Mouse (Mus musculus): Measurements from ENCODE around the gene Frmd5. TPM values are rescaled to one million over a fixed set of nuclear protein-coding genes. Genes with fewer than 3 reads are reported as not detected.
A peak's percentile ranks its signal among the peaks of the same experiment; 100 is the strongest.

Gene Frmd5
- polyA plus RNA-seq, 1 experiment from 2014 or later: 3.8 TPM

GRCm38 (mm10) chr2:121594660-121595291 is 212.1 kb downstream of the Frmd5 start:
- Histone ChIP-seq H3K9me3 (replicated peaks; ENCODE audit: control insufficient read depth, low read length) (no peaks in the 10 kb centered on the region), H3K4me3 (replicated peaks; ENCODE audit: low read length) (no peak overlapping the region), H3K4me2 (ENCODE audit: low read depth, low read length) (peak overlapping the region; percentile 16; the same call in 1 of the 2 replicates), H3K36me3 (ENCODE audit: control insufficient read depth, insufficient read depth, low read length) (no peaks in the 10 kb centered on the region), H3K4me1 (ENCODE audit: control insufficient read depth, insufficient read depth, low read length) (peaks cover 16% of the 10 kb centered on the region), H3K27ac (ENCODE audit: low read length) (no peak overlapping the region), H3K9ac (ENCODE audit: low read length) (no peak overlapping the region), H3K27me3 (ENCODE audit: control insufficient read depth, insufficient read depth, low read length) (no peaks in the 10 kb centered on the region)
- peak; percentile 51; the same call in 1 of the 2 replicates for ATAC-seq (ENCODE audit: insufficient read depth, low FRiP score)
- WGBS: 18% methylated on average over 8 of the region's 8 CpGs

GRCm38 (mm10) chr2:121594131-121594530 is 212.8 kb downstream of the Frmd5 start:
- H3K9me3 ChIP-seq (replicated peaks; ENCODE audit: control insufficient read depth, low read length): no peaks in the 10 kb centered on the region
- H3K36me3 ChIP-seq (ENCODE audit: control insufficient read depth, insufficient read depth, low read length): no peaks in the 10 kb centered on the region
- WGBS: 38% methylated on average over 3 of the region's 3 CpGs
- no peak overlapping the region for H3K27ac ChIP-seq (ENCODE audit: low read length)
- no peak overlapping the region for H3K4me3 ChIP-seq (replicated peaks; ENCODE audit: low read length)
- no peak overlapping the region for H3K9ac ChIP-seq (ENCODE audit: low read length)
- H3K27me3 ChIP-seq (ENCODE audit: control insufficient read depth, insufficient read depth, low read length): no peaks in the 10 kb centered on the region
- no peak for ATAC-seq (ENCODE audit: insufficient read depth, low FRiP score)
- H3K4me1 ChIP-seq (ENCODE audit: control insufficient read depth, insufficient read depth, low read length): peaks cover 16% of the 10 kb centered on the region
- H3K4me2 ChIP-seq (ENCODE audit: low read depth, low read length): 0 out of 2 replicates have a peak overlapping the region, but pooled peaks have one; percentile 16

DNA sequence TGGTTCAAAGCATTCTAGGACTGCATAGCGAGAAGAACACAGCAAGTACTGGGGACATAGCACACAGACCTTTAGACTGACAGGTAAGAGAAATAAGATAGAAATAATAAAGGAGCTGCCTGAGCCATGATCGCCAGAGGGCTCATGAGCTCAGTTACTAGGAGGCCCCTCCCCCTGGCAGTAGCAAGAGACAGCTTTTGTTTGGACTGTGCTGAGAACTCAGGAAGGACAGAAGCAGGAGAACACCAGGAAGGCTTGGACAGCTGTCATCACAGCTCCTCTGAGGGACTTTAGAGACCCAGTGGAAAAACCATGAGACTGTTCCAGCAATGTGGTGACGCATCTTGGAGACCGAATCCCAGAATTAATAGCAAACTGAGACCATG is 218.6 kb downstream of the Frmd5 start:
- no peak overlapping the region for H3K4me2 ChIP-seq (ENCODE audit: low read depth, low read length)
- H3K27me3 ChIP-seq (ENCODE audit: control insufficient read depth, insufficient read depth, low read length): no peaks in the 10 kb centered on the region
- no peak for ATAC-seq (ENCODE audit: insufficient read depth, low FRiP score)
- H3K27ac ChIP-seq (ENCODE audit: low read length): no peak overlapping the region
- H3K4me3 ChIP-seq (replicated peaks; ENCODE audit: low read length): no peak overlapping the region
- peaks cover 16% of the 10 kb centered on the region for H3K4me1 ChIP-seq (ENCODE audit: control insufficient read depth, insufficient read depth, low read length)
- 42% methylated on average over 4 of the region's 4 CpGs for WGBS
- H3K36me3 ChIP-seq (ENCODE audit: control insufficient read depth, insufficient read depth, low read length): no peaks in the 10 kb centered on the region
- no peak overlapping the region for H3K9ac ChIP-seq (ENCODE audit: low read length)
- no peaks in the 10 kb centered on the region for H3K9me3 ChIP-seq (replicated peaks; ENCODE audit: control insufficient read depth, low read length)

- ATAC-seq (ENCODE audit: insufficient read depth, low FRiP score): no peak
- Histone ChIP-seq H3K27me3 (ENCODE audit: control insufficient read depth, insufficient read depth, low read length) (no peaks in the 10 kb centered on the region), H3K9ac (ENCODE audit: low read length) (no peak overlapping the region), H3K27ac (ENCODE audit: low read length) (no peak overlapping the region), H3K4me1 (ENCODE audit: control insufficient read depth, insufficient read depth, low read length) (peaks cover 20% of the 10 kb centered on the region), H3K9me3 (replicated peaks; ENCODE audit: control insufficient read depth, low read length) (no peaks in the 10 kb centered on the region), H3K4me2 (ENCODE audit: low read depth, low read length) (no peak overlapping the region), H3K4me3 (replicated peaks; ENCODE audit: low read length) (no peak overlapping the region), H3K36me3 (ENCODE audit: control insufficient read depth, insufficient read depth, low read length) (no peaks in the 10 kb centered on the region)
- 34% methylated on average over 12 of the region's 12 CpGs for WGBS
Observed at GRCm38 (mm10) chr2:121587523-121588308, 219.2 kb downstream of the Frmd5 start.

GRCm38 (mm10) chr2:121584705-121585104 is 222.2 kb downstream of the Frmd5 start:
- no peak for ATAC-seq (ENCODE audit: insufficient read depth, low FRiP score)
- WGBS: 50% methylated on average over 5 of the region's 5 CpGs
- Histone ChIP-seq H3K4me3 (replicated peaks; ENCODE audit: low read length) (no peak overlapping the region), H3K27me3 (ENCODE audit: control insufficient read depth, insufficient read depth, low read length) (no peaks in the 10 kb centered on the region), H3K9ac (ENCODE audit: low read length) (no peak overlapping the region), H3K36me3 (ENCODE audit: control insufficient read depth, insufficient read depth, low read length) (no peaks in the 10 kb centered on the region), H3K27ac (ENCODE audit: low read length) (no peak overlapping the region), H3K9me3 (replicated peaks; ENCODE audit: control insufficient read depth, low read length) (no peaks in the 10 kb centered on the region), H3K4me1 (ENCODE audit: control insufficient read depth, insufficient read depth, low read length) (peaks cover 20% of the 10 kb centered on the region), H3K4me2 (ENCODE audit: low read depth, low read length) (no peak overlapping the region)

GRCm38 (mm10) chr2:121583468-121584116 is 223.3 kb downstream of the Frmd5 start:
- no peak overlapping the region for H3K4me2 ChIP-seq (ENCODE audit: low read depth, low read length)
- peaks cover 19% of the 10 kb centered on the region for H3K4me1 ChIP-seq (ENCODE audit: control insufficient read depth, insufficient read depth, low read length)
- no peaks in the 10 kb centered on the region for H3K36me3 ChIP-seq (ENCODE audit: control insufficient read depth, insufficient read depth, low read length)
- no peaks in the 10 kb centered on the region for H3K9me3 ChIP-seq (replicated peaks; ENCODE audit: control insufficient read depth, low read length)
- H3K4me3 ChIP-seq (replicated peaks; ENCODE audit: low read length): no peak overlapping the region
- WGBS: 59% methylated on average over 13 of the region's 13 CpGs
- H3K9ac ChIP-seq (ENCODE audit: low read length): no peak overlapping the region
- no peak overlapping the region for H3K27ac ChIP-seq (ENCODE audit: low read length)
- ATAC-seq (ENCODE audit: insufficient read depth, low FRiP score): no peak
- no peaks in the 10 kb centered on the region for H3K27me3 ChIP-seq (ENCODE audit: control insufficient read depth, insufficient read depth, low read length)

DNA sequence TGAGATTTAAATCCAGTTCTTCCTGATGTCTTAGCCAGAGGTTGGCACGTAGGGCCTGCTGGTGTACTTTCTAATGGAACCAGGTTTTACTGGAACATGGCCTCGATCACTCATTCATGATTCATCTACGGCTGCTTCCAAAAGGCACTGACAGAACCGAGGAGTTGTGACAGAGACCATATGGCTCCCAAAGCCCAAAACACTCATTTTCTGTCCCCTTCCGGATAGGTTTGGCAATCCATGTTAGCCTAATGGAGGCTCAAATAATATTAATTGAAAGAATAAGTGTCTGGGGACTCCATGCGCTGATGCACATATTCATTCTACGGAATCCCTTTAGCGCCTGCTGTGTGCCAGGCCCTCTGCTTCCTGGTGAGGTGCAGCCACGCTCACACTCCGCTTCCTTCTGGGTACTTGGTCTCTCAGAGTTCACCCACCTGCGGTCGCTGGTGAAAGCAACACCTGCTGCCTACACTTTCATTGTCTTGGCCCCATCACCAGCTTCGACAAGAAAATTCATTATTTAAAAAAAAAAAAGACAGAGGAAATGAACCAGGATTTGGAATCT is 224.0 kb downstream of the Frmd5 start:
- WGBS: 72% methylated on average over 13 of the region's 13 CpGs
- Histone ChIP-seq H3K9ac (ENCODE audit: low read length) (no peak overlapping the region), H3K27ac (ENCODE audit: low read length) (no peak overlapping the region), H3K27me3 (ENCODE audit: control insufficient read depth, insufficient read depth, low read length) (no peaks in the 10 kb centered on the region), H3K9me3 (replicated peaks; ENCODE audit: control insufficient read depth, low read length) (no peaks in the 10 kb centered on the region), H3K4me2 (ENCODE audit: low read depth, low read length) (no peak overlapping the region), H3K4me3 (replicated peaks; ENCODE audit: low read length) (no peak overlapping the region), H3K36me3 (ENCODE audit: control insufficient read depth, insufficient read depth, low read length) (no peaks in the 10 kb centered on the region), H3K4me1 (ENCODE audit: control insufficient read depth, insufficient read depth, low read length) (peaks cover 12% of the 10 kb centered on the region)
- no peak for ATAC-seq (ENCODE audit: insufficient read depth, low FRiP score)

DNA sequence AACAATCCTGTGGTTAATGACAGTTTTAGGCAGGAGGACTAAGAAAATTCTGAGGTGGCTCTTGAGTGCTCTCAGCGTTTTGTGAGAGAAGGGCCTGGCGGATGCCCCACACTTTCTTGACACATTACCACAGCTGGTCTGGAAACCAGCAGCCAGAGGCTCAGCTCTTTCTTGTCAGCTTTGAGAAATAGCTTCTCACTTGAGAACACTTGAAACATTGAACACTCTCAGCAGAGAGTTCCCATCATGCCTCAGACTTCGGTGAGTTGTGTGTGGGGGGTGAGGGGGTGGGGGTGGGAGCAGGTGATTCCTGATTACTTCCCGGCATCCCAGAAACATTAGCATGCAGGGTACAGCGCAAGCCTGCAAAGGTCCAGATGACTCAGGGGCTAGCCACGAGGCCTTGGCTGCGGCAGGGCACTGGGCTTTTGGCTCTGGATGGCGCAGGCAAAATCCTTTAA is 231.1 kb downstream of the Frmd5 start:
- no peaks in the 10 kb centered on the region for H3K27me3 ChIP-seq (ENCODE audit: control insufficient read depth, insufficient read depth, low read length)
- H3K9ac ChIP-seq (ENCODE audit: low read length): no peak overlapping the region
- ATAC-seq (ENCODE audit: insufficient read depth, low FRiP score): no peak
- H3K4me2 ChIP-seq (ENCODE audit: low read depth, low read length): no peak overlapping the region
- H3K27ac ChIP-seq (ENCODE audit: low read length): no peak overlapping the region
- no peak overlapping the region for H3K4me3 ChIP-seq (replicated peaks; ENCODE audit: low read length)
- whole genome bisulfite sequencing: 38% methylated on average over 8 of the region's 8 CpGs
- H3K36me3 ChIP-seq (ENCODE audit: control insufficient read depth, insufficient read depth, low read length): no peaks in the 10 kb centered on the region
- 0 out of 2 replicates have a peak, but pooled peaks cover 7% of the 10 kb centered on the region for H3K4me1 ChIP-seq (ENCODE audit: control insufficient read depth, insufficient read depth, low read length)
- H3K9me3 ChIP-seq (replicated peaks; ENCODE audit: control insufficient read depth, low read length): no peaks in the 10 kb centered on the region

Data from stomach, embryonic 16.5 days (tissue).